Mouse (Mus musculus): ENCODE results near the gene Srgn.
A peak's percentile ranks its signal among the peaks of the same experiment; 100 is the strongest.

Srgn gene

GRCm38 (mm10) chr10:62527351-62527750, at the start of gene Srgn:
Gene Srgn (minus strand): TSS chr10:62527451.
- no peak for DNase-seq (ENCODE audit: low read depth, low spot score)

GRCm38 (mm10) chr10:62575001-62575400, 47.8 kb upstream of the Srgn start:
- no peak for DNase-seq (ENCODE audit: low read depth, low spot score)

DNA sequence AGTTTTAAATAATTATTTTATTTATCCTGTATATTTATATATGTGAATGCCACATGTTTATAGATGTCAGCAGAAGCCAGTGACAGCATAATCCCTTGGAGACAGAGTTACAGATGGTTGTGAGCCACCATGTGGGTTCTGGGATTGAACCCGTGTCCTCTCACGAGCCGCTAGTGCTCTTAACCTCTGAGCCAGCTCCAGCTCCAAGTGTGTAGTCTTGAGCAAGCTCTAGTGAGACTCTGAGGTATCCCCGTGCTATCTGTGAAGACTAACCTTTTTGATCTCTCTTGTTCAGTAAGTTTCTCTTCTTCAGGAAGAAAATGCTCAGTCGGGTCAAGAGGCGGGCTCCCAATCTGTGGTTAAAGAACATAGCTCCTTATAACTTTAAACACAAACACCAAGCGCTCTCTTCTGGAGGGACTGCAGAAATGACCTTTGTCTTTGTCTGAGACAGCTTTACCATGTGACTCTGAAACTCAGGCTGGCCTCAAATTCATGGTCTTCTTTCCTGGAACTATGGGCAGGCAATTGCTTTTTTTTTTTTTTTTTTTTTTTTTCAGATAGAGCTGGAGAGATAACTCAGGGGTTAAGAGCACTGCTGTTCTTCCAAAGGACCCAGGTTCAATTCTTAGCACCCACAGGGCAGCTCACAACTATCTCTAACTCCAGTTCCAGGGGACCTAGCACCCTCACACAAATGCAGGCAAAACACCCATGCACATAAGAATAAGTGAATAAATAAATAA, 43.0 kb upstream of the Srgn start:
- no peak for DNase-seq (ENCODE audit: low read depth, low spot score)

GRCm38 (mm10) chr10:62568861-62569260, 41.6 kb upstream of the Srgn start:
- DNase-seq (ENCODE audit: low read depth, low spot score): no peak

DNA sequence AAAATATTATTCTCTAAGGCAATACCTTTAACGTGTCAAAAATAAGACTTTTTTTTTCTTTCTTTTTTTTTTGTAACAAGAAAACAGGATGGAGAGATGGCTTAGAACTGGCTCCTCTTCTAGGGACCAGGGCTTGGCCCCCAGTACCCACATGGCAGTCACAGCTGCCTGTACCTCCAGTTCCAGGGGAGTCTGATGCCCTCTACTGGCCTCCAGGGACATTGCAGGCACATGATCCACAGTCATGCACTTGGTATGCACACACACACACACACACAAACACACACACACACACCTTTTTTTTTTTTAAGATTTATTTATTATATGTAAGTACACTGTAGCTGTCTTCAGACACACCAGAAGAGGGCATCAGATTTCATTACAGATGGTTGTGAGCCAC, 30.5 kb upstream of the Srgn start:
- peak; percentile 68 for DNase-seq (ENCODE audit: low read depth, low spot score)

DNA sequence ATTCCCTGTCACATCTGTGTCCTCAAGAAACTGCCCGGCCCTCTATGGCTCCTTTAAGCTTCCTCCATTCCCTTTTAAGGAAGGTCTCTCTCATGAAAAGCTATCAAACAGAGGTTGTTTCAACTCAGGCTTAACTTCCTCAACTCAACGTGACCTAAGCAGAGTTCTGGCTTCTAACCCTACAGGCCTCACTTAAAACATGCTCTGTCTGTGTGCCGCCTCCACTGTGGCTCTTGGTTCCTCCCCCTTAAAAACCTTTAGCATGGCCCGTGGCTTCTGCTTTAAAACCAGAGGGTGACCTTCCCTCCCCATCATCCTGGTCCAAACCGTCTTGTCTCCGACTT, 29.3 kb upstream of the Srgn start:
- no peak for DNase-seq (ENCODE audit: low read depth, low spot score)

- peak; percentile 39 for DNase-seq (ENCODE audit: low read depth, low spot score)
Measured at GRCm38 (mm10) chr10:62555705-62556557, 28.7 kb upstream of the Srgn start.

DNA sequence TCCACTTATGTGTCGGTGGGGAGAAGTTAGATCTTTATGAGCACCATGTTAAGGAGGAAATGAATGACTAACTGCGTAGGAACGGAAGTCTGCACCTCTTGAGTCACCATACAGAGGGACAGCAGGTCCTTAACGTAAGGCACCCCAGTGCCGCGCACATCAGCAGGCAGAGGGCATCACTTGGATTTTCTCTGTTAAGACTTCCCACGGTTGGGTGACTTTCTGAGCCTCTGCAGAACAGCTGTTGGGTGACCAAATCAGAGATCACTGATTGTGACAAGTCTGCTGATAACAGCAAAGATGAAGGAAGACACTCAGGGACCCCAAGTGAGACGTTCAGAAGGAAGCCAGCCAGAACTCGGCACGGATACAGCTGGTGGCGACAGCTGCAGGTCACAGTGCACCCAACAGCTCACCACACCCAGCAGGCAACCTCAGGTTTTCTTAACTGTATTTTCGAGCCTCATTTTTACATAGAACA, 26.4 kb upstream of the Srgn start:
- DNase-seq (ENCODE audit: low read depth, low spot score): peak; percentile 79

DNA sequence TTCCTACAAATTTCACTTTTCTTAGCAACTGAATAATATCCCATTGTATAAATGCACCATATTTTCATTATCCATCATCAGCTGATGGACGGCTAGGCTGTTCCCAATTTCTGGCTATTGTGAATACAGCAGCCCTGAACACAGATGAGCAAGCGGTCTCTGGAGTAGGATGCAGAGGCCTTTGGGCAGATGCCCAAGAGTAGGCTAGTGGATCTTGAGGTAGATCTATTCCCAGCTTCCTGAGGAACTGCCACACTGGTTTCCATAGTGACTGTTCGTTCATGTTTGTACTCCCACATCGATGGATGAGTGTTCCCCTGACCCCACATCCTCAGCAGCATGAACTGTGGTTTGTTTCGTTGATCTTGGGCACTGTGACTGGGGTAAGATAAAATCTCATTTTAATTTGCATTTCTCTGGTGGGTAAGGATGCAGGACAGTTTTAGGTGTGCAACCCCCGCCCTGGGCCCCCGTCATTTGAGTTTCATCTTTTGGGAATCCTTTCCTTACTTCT, 23.6 kb upstream of the Srgn start:
- DNase-seq (ENCODE audit: low read depth, low spot score): no peak

- peak; percentile 91 for DNase-seq (ENCODE audit: low read depth, low spot score)
Measured at GRCm38 (mm10) chr10:62549523-62550166, 22.4 kb upstream of the Srgn start.

GRCm38 (mm10) chr10:62546441-62546840, 19.2 kb upstream of the Srgn start:
- DNase-seq (ENCODE audit: low read depth, low spot score): no peak

DNA sequence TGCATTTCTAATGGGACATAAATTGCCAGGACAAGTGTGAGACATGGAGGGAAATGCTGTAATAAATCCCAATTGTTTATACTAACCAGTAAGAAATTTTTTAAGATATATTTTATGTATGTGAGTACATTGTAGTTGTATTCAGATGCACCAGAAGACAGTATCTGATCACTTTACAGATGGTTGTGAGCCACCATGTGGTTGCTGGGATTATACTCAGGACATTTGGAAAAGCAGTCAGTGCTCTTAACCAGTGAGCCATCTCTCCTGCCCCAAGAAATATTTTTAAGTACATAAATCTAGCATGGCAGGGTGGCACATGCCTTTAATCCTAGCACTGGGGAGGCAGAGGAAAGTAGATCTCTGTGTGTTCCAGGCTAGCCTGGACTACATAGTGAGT, 18.5 kb upstream of the Srgn start:
- DNase-seq (ENCODE audit: low read depth, low spot score): no peak

DNA sequence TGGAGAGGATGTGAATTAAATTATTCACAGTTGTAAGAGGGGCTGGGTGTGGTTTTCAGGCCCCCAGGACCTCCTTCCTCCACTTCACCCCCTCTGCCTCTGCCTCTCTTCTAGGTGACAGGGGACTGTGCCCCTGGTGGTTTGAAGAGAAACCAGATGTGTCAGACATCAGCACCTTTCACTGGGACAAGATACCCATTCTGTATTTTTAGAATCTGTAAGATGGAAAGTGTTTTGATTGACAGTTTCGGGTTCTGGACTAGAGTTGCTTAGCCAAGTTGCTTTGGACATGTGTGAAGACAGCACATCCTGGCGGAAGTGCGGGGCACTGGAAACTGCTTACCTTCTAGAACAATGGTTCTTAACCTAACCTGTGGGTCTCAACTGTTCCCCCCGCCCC, 17.1 kb upstream of the Srgn start:
- DNase-seq (ENCODE audit: low read depth, low spot score): peak; percentile 53

- peak; percentile 81 for DNase-seq (ENCODE audit: low read depth, low spot score)
Measured at GRCm38 (mm10) chr10:62543399-62543808, 16.2 kb upstream of the Srgn start.

DNA sequence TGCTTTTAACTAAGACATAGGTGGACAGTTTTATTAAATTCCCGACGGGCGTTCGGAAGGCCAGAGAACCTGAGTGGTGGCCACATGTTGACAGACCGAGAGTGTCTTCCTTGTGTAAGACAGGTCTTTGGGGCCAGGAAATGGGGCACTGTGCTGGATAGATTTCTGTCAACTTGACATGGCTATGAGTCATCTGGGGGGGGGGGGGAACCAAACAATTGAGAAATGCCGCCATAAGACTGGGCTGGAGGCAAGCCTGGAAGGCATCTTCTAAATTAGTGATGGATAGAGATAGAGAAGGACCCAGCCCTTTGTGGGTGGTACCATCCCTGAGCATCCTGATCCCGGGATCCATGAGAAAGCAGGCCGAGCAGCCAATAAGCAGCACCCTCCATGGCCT, 15.7 kb upstream of the Srgn start:
- peak; percentile 60 for DNase-seq (ENCODE audit: low read depth, low spot score)

DNA sequence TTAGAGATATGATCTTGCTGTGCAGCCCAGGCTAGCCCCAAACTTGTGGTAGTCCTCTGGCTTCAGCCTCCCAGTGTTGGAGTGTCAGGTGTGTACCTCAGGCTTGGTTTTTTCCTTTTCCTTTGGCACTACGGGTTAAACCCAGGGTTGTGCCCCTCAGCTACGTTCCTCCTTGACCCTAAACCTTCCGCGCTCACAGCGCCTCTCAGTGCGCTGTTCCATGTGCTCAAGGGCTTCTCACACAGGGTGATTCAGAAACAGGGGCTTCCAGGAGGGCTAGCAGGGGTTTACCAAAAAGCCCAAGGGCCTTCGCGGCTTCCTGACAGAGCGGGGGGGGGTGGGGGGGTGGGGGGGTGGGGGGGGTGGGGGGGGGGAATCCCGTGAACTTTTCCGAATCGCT, 15.3 kb upstream of the Srgn start:
- DNase-seq (ENCODE audit: low read depth, low spot score): peak; percentile 26

GRCm38 (mm10) chr10:62541499-62541898, 14.2 kb upstream of the Srgn start:
- no peak for DNase-seq (ENCODE audit: low read depth, low spot score)

DNA sequence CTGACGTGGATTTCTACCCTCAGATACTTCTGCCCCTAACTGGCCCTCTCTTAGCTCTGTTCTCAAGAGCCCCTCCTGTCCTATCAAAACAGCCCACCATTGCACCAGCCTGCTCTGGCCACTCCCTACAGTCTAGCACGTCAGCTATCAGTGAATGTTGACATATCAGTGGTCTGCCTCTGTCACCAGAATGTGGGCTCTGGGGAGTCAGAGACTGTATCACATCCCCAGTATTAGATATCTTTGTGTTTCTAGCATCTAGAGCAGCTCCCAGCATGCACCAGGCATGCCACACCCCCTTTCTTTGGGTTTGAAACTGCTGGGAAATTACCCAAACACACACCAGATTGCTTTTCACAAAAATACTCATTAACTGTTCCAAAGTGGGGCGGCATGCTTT, 13.5 kb upstream of the Srgn start:
- DNase-seq (ENCODE audit: low read depth, low spot score): no peak

GRCm38 (mm10) chr10:62534509-62534908, 7.3 kb upstream of the Srgn start:
- no peak for DNase-seq (ENCODE audit: low read depth, low spot score)

DNA sequence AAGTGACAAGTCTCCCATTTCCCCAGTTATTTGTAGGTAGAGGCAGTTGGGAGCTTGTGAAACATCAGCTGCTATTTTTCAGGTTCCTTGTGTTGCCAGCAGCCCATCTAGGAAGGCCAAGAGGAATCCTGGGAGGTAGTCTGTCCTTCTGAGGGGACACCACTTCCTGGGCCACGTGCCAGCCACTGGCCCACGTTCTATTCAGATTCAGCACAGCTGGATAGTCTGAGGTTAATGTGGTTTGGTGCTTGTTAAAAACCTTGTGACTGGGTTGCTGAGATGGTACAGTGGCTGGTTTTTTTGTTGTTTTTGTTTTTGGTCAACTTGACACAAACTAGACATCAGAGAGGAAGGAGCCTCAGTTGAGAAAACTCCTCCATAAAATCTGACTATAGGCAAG, 5.6 kb upstream of the Srgn start:
- DNase-seq (ENCODE audit: low read depth, low spot score): no peak

DNA sequence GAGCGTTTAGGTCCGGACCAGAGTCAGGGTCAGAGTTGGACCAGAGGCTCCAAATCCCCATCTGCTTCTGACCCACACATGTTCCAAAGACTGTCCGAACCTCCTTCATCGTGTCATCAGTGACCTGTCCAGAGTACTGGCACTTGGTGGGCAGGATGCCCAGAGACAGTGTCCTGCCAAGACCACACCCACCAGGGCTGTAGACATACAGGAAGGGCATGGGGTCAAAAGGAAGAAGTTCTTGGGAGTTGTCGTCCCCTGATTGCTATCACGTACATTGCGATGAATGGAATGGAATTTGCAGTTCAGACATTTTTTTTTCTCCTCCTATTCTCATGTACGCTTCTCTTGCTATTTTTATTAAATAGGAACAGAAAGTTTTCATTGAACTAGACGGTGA, 2.9 kb upstream of the Srgn start:
- no peak for DNase-seq (ENCODE audit: low read depth, low spot score)

DNA sequence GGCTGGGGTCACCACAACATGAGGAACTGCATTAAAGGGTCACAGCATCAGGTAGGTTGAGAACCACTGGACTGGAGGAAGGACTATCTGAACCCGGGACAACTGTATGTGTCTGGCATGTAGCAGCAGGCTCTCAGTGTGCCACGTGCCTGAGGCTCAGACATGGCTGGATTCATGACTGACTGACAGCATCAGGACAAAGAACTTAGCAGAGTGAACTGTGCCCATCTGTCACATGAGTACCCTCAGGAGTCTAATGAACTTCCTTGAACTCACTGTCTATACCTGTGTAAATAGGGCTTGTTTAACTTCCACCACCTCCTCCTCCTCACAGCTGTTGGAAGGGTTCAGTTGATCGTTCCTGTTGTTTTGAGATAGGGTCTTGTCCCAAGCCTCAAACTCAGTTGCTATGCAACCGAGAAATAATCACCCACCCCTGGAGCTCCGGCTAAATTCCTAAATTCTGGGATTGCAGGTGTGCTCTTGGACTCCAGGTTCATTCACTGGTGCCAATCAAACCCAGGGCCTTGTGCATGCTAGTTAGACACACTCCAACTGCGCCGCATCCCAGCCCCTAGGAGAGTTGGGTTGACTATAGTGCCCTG, 4.8 kb downstream of the Srgn start:
- no peak for DNase-seq (ENCODE audit: low read depth, low spot score)

Measured in CD4-positive, CD25-positive, alpha-beta regulatory T cell, adult 2 months (primary cell).